Mouse (Mus musculus) adrenal gland, postnatal 14 days (tissue): ENCODE data around the gene Mfap1b. TPM values are rescaled to one million over a fixed set of nuclear protein-coding genes. Genes with fewer than 3 reads are reported as not detected.
"Not testable (repeated sequence)": the region's sequence is repeated elsewhere in the genome, so short reads cannot be mapped to it uniquely, and the experiment has no call there.

Experiments
- DNase-seq: peaks from one replicate; pipeline ENCODE4 v3.0.0; 2021; ENCODE audit warnings: mixed read lengths
- total RNA-seq: library from RNA; stranded (reverse); gene quantifications from 2 replicates; pipeline ENCODE4 v1.2.3, GENCODE M21; 2021

The Mfap1b gene
- total RNA-seq, 1 experiment from 2014 or later: 32.1 TPM

GRCm38 (mm10) chr2:121472783-121473182, 1.1 kb downstream of the Mfap1b start:
- DNase-seq: not testable (repeated sequence)

- DNase-seq: not testable (repeated sequence)
Observed at GRCm38 (mm10) chr2:121468982-121469381, 4.9 kb downstream of the Mfap1b start.

GRCm38 (mm10) chr2:121460071-121460470, 13.8 kb downstream of the Mfap1b start:
- DNase-seq: no peak

GRCm38 (mm10) chr2:121456692-121457642, 16.9 kb downstream of the Mfap1b start, which contains the start of gene Serinc4:
Gene Serinc4, minus strand, starts transcription at chr2:121456781.
- peak; percentile 94 for DNase-seq

- no peak for DNase-seq
Observed at GRCm38 (mm10) chr2:121455534-121455933, 18.3 kb downstream of the Mfap1b start.

GRCm38 (mm10) chr2:121453917-121454316, 19.9 kb downstream of the Mfap1b start:
- no peak for DNase-seq

GRCm38 (mm10) chr2:121452990-121453389, 20.9 kb downstream of the Mfap1b start, which contains the start of gene Hypk:
Gene Hypk, plus strand, starts transcription at chr2:121453290.
- no peak for DNase-seq

GRCm38 (mm10) chr2:121452361-121452760, 21.5 kb downstream of the Mfap1b start:
- DNase-seq: no peak

GRCm38 (mm10) chr2:121450093-121450492, 23.8 kb downstream of the Mfap1b start:
- DNase-seq: peak; percentile 28

GRCm38 (mm10) chr2:121449545-121450011, 24.3 kb downstream of the Mfap1b start:
- peak; percentile 54 for DNase-seq

GRCm38 (mm10) chr2:121448739-121449535, 24.9 kb downstream of the Mfap1b start, which contains the start of gene Serf2:
Gene Serf2, plus strand, starts transcription at chr2:121449195.
- peak; percentile 100 for DNase-seq

GRCm38 (mm10) chr2:121448136-121448535, 25.7 kb downstream of the Mfap1b start:
- peak; percentile 60 for DNase-seq

GRCm38 (mm10) chr2:121447006-121447405, 26.9 kb downstream of the Mfap1b start:
- no peak for DNase-seq

GRCm38 (mm10) chr2:121446506-121446905, 27.4 kb downstream of the Mfap1b start:
- DNase-seq: peak; percentile 21

- DNase-seq: no peak
Observed at GRCm38 (mm10) chr2:121445117-121445516, 28.8 kb downstream of the Mfap1b start.

GRCm38 (mm10) chr2:121444178-121444577, 29.7 kb downstream of the Mfap1b start, which contains the start of gene Ell3:
Gene Ell3, minus strand, starts transcription at chr2:121444278.
- DNase-seq: no peak

- no peak for DNase-seq
Observed at GRCm38 (mm10) chr2:121443068-121443349, 30.9 kb downstream of the Mfap1b start.

- peak; percentile 86 for DNase-seq
Observed at GRCm38 (mm10) chr2:121442259-121443067, 31.4 kb downstream of the Mfap1b start.

- peak; percentile 17 for DNase-seq
Observed at GRCm38 (mm10) chr2:121441800-121442199, 32.1 kb downstream of the Mfap1b start.

GRCm38 (mm10) chr2:121440834-121441605, 32.8 kb downstream of the Mfap1b start:
- DNase-seq: no peak

GRCm38 (mm10) chr2:121439746-121440145, 34.1 kb downstream of the Mfap1b start:
- no peak for DNase-seq
